Mouse (Mus musculus) CH12.LX (cell line): Measurements from ENCODE around the gene Bcl2l11. TPM values are rescaled to one million over a fixed set of nuclear protein-coding genes. Genes with fewer than 3 reads are reported as not detected.

Experiments
- DNase-seq: peaks from one replicate; pipeline ENCODE4 v3.0.0-alpha.2; 2013; ENCODE audit errors: extremely low read depth
- H3K27ac ChIP-seq: 2 replicates; pipeline ENCODE4 v1.5.1; 2012; ENCODE audit warnings: low read depth, mild to moderate bottlenecking, control low read depth, moderate library complexity; ENCODE audit not compliant: insufficient read depth
- H3K27me3 ChIP-seq: replicated peaks from 2 replicates; pipeline ENCODE3; 2012; ENCODE audit warnings: inconsistent platforms
- H3K36me3 ChIP-seq, 2 experiments: replicated peaks in 1 of 2; 2 replicates each; pipeline versions ENCODE3 to v1.6.1; 2012; ENCODE audit warnings: inconsistent platforms in 1 of 2, low read length in 1 of 2, mild to moderate bottlenecking in 1 of 2, mixed read lengths in 1 of 2, moderate library complexity in 1 of 2; ENCODE audit not compliant: control insufficient read depth in 1 of 2, insufficient read depth in 1 of 2
- H3K4me1 ChIP-seq, 2 experiments: 2 replicates each; pipeline ENCODE4 v1.6.1; 2012; ENCODE audit warnings: inconsistent platforms in 1 of 2, moderate library complexity in 1 of 2; ENCODE audit not compliant: insufficient read depth in 2 of 2, control insufficient read depth in 1 of 2
- H3K4me2 ChIP-seq: 2 replicates; pipeline ENCODE4 v1.6.1; 2012; ENCODE audit warnings: low read depth, mild to moderate bottlenecking, control low read depth; ENCODE audit not compliant: poor library complexity, insufficient read depth, severe bottlenecking
- H3K4me3 ChIP-seq, 3 experiments: fragments of 150-350 bp in 1 of 3; sonication (generic) in 1 of 3; replicated peaks in 1 of 3; 2 replicates each; pipeline versions ENCODE3 to v1.5.1; 2011 to 2012; ENCODE audit warnings: low read depth in 2 of 3, low read length in 2 of 3, mild to moderate bottlenecking in 2 of 3, moderate library complexity in 2 of 3, control low read depth in 1 of 3, improper control_type of control experiment in 1 of 3, inconsistent platforms in 1 of 3, mixed read lengths in 1 of 3; ENCODE audit not compliant: poor library complexity in 1 of 3
- H3K79me2 ChIP-seq: replicated peaks from 2 replicates; pipeline ENCODE4 v1.6.1; 2012; ENCODE audit warnings: mild to moderate bottlenecking, moderate library complexity; ENCODE audit not compliant: control insufficient read depth, poor library complexity, insufficient read depth, severe bottlenecking; ENCODE audit errors: extremely low read depth
- H3K9ac ChIP-seq: 2 replicates; pipeline ENCODE4 v1.6.1; 2012; ENCODE audit warnings: low read depth, mild to moderate bottlenecking, control low read depth, moderate library complexity; ENCODE audit not compliant: insufficient read depth
- H3K9me3 ChIP-seq: replicated peaks from 2 replicates; pipeline ENCODE3; 2012; ENCODE audit warnings: low read length, inconsistent platforms, mixed read lengths
- BHLHE40 ChIP-seq: IDR thresholded peaks from 2 replicates; pipeline ENCODE4 v1.6.1; 2011; ENCODE audit warnings: mild to moderate bottlenecking, low read depth, low read length, improper control_type of control experiment
- CHD1 ChIP-seq: IDR thresholded peaks from 2 replicates; pipeline ENCODE4 v1.6.1; 2012; ENCODE audit warnings: low read depth, low read length, improper control_type of control experiment, inconsistent platforms
- CHD2 ChIP-seq: IDR thresholded peaks from 2 replicates; pipeline ENCODE4 v1.6.1; 2011; ENCODE audit warnings: low read length, improper control_type of control experiment
- CTCF ChIP-seq, 2 experiments: IDR thresholded peaks in 1 of 2; conservative IDR thresholded peaks in 1 of 2; 2 replicates each; pipeline ENCODE4 v1.5.1; 2011 to 2012; ENCODE audit warnings: low read depth in 2 of 2, low read length in 2 of 2, improper control_type of control experiment in 1 of 2, inconsistent platforms in 1 of 2, mild to moderate bottlenecking in 1 of 2, moderate library complexity in 1 of 2
- ELF1 ChIP-seq: IDR thresholded peaks from 2 replicates; pipeline ENCODE4 v1.6.1; 2014; ENCODE audit warnings: low read depth, mild to moderate bottlenecking, inconsistent platforms, low read length, improper control_type of control experiment
- ETS1 ChIP-seq: conservative IDR thresholded peaks from 2 replicates; pipeline ENCODE4 v1.6.1; 2012; ENCODE audit warnings: low read depth, mild to moderate bottlenecking, inconsistent platforms, low read length, improper control_type of control experiment, moderate library complexity
- GABPA ChIP-seq: IDR thresholded peaks from 2 replicates; pipeline ENCODE4 v1.6.1; 2012; ENCODE audit warnings: low read depth, low read length, improper control_type of control experiment, inconsistent platforms; ENCODE audit not compliant: insufficient replicate concordance
- IRF4 ChIP-seq: IDR thresholded peaks from 2 replicates; pipeline ENCODE4 v1.6.1; 2014; ENCODE audit warnings: low read depth, mild to moderate bottlenecking, inconsistent platforms, low read length, improper control_type of control experiment
- JUN ChIP-seq: IDR thresholded peaks from 2 replicates; pipeline ENCODE4 v1.6.1; 2011; ENCODE audit warnings: low read depth, mild to moderate bottlenecking, low read length, improper control_type of control experiment, moderate library complexity; ENCODE audit not compliant: insufficient read depth
- JUND ChIP-seq: conservative IDR thresholded peaks from 2 replicates; pipeline ENCODE4 v1.6.1; 2011; ENCODE audit warnings: low read depth, low read length, improper control_type of control experiment
- KAT2A ChIP-seq: IDR thresholded peaks from 2 replicates; pipeline ENCODE4 v1.6.1; 2012; ENCODE audit warnings: low read length, improper control_type of control experiment, inconsistent platforms; ENCODE audit not compliant: insufficient replicate concordance
- MAFK ChIP-seq: IDR thresholded peaks from 2 replicates; pipeline ENCODE4 v1.6.1; 2011; ENCODE audit warnings: low read length, improper control_type of control experiment; ENCODE audit not compliant: insufficient replicate concordance
- MAX ChIP-seq: IDR thresholded peaks from 2 replicates; pipeline ENCODE4 v1.6.1; 2011; ENCODE audit warnings: low read length, improper control_type of control experiment
- MAZ ChIP-seq: IDR thresholded peaks from 2 replicates; pipeline ENCODE4 v1.6.1; 2012; ENCODE audit warnings: low read depth, mild to moderate bottlenecking, inconsistent platforms, low read length, improper control_type of control experiment, moderate library complexity
- MEF2A ChIP-seq: IDR thresholded peaks from 2 replicates; pipeline ENCODE4 v1.6.1; 2014; ENCODE audit warnings: low read depth, mild to moderate bottlenecking, inconsistent platforms, low read length, improper control_type of control experiment, borderline replicate concordance
- MXI1 ChIP-seq: IDR thresholded peaks from 2 replicates; pipeline ENCODE4 v1.6.1; 2011; ENCODE audit warnings: mild to moderate bottlenecking, low read depth, low read length, improper control_type of control experiment
- MYC ChIP-seq: IDR thresholded peaks from 2 replicates; pipeline ENCODE4 v1.6.1; 2011; ENCODE audit warnings: low read depth, mild to moderate bottlenecking, improper control_type of control experiment, low read length
- NRF1 ChIP-seq: IDR thresholded peaks from 2 replicates; pipeline ENCODE4 v1.6.1; 2014; ENCODE audit warnings: low read depth, mild to moderate bottlenecking, inconsistent platforms, low read length, improper control_type of control experiment, moderate library complexity
- PAX5 ChIP-seq: IDR thresholded peaks from 2 replicates; pipeline ENCODE4 v1.6.1; 2012; ENCODE audit warnings: low read length, inconsistent platforms, mixed read lengths
- POLR2AphosphoS2 ChIP-seq: IDR thresholded peaks from 2 replicates; pipeline ENCODE4 v1.6.1; 2011; ENCODE audit warnings: low read depth, low read length, improper control_type of control experiment
- RCOR1 ChIP-seq: conservative IDR thresholded peaks from 2 replicates; pipeline ENCODE4 v1.6.1; 2012; ENCODE audit warnings: low read depth, mild to moderate bottlenecking, inconsistent platforms, low read length, improper control_type of control experiment
- SMC3 ChIP-seq: IDR thresholded peaks from 2 replicates; pipeline ENCODE4 v1.6.1; 2011; ENCODE audit warnings: low read depth, low read length, improper control_type of control experiment
- TBP ChIP-seq: conservative IDR thresholded peaks from 2 replicates; pipeline ENCODE4 v1.6.1; 2011; ENCODE audit warnings: low read depth, low read length, improper control_type of control experiment
- TCF12 ChIP-seq: IDR thresholded peaks from 2 replicates; pipeline ENCODE4 v1.6.1; 2014; ENCODE audit warnings: low read depth, mild to moderate bottlenecking, inconsistent platforms, low read length, improper control_type of control experiment
- UBTF ChIP-seq: IDR thresholded peaks from 2 replicates; pipeline ENCODE4 v1.6.1; 2012; ENCODE audit warnings: low read depth, mild to moderate bottlenecking, inconsistent platforms, low read length, improper control_type of control experiment, moderate library complexity
- USF2 ChIP-seq: conservative IDR thresholded peaks from 2 replicates; pipeline ENCODE4 v1.6.1; 2011; ENCODE audit warnings: low read depth, low read length, improper control_type of control experiment
- ZC3H11A ChIP-seq: IDR thresholded peaks from 2 replicates; pipeline ENCODE4 v1.6.1; 2012; ENCODE audit warnings: low read depth, mild to moderate bottlenecking, inconsistent platforms, low read length, improper control_type of control experiment
- ZKSCAN1 ChIP-seq: IDR thresholded peaks from 2 replicates; pipeline ENCODE4 v1.6.1; 2012; ENCODE audit warnings: low read depth, inconsistent platforms, low read length, improper control_type of control experiment, borderline replicate concordance
- ZNF384 ChIP-seq: IDR thresholded peaks from 2 replicates; pipeline ENCODE4 v1.6.1; 2012; ENCODE audit warnings: low read depth, low read length, improper control_type of control experiment, inconsistent platforms
- dilution Hi-C: fragments of 300-500 bp; cut with MboI; formaldehyde crosslinking; loops from 2 replicates; pipeline ENCODE4 v1.14.3; 2020; ENCODE audit warnings: low sequenced_read_pairs; ENCODE audit not compliant: extremely low pct_unique_long_range_greater_than_20kb, extremely low pct_ligation_motif_present
- in situ Hi-C: fragments of 300-500 bp; cut with MboI; formaldehyde crosslinking; loops from 3 replicates; pipeline ENCODE4 v1.14.3; 2019; ENCODE audit warnings: low sequenced_read_pairs, low pct_ligation_motif_present, low pct_unique_long_range_greater_than_20kb, mixed read lengths
- polyA plus RNA-seq: library from polyadenylated mRNA; unstranded; fragments of >175 nt; gene quantifications from 2 replicates; pipeline ENCODE4 v1.2.1, GENCODE M21; 2012; ENCODE audit warnings: low read depth; ENCODE audit not compliant: insufficient read length
- total RNA-seq, 2 experiments: library from RNA; depleted of rRNA; stranded (reverse); fragments of 300-350 nt in 1 of 2; fragments of >200 nt in 1 of 2; gene quantifications; 2 replicates each; pipeline ENCODE4 v1.2.3; 2012 to 2014

Gene Bcl2l11
- total and polyA plus RNA-seq, 3 experiments = 7.8 to 24.6 (median 11.6) TPM

DNA sequence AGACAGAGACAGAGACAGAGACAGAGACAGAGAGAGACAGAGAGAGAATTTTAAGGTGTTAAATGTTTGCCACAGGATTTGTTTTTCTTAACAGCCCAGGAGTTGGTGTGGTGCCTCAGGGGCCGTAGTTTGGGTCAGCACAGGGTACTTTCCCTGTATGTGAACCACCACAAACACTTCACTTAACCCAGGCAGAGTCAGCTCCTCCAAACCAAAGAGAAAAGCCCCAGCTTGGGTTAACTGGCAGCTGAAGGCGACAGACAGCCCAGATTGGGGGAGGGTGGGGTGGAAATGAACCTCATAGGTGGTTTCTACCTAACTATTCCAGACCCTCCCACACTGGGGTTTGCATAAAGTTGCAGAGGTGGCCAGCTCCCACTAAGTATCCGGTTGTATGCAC lies 71.5 kb downstream of the Bcl2l11 start:
- dilution Hi-C loops = no loop called here
- Histone ChIP-seq H3K27ac (no peak overlapping the region), H3K4me2 (0 out of 2 replicates have a peak overlapping the region, but pooled peaks have one; percentile 11), H3K36me3 (no peaks in the 10 kb centered on the region), H3K27me3 (peaks cover 4% of the 10 kb centered on the region), H3K79me2 (no peaks in the 10 kb centered on the region), H3K9ac (no peak overlapping the region), H3K9me3 (no peaks in the 10 kb centered on the region), H3K4me1 (peaks cover 9 to 43% of the 10 kb centered on the region in 2 experiments; a peak in 3 of 4 replicates), H3K4me3 (no peak overlapping the region)
- in situ Hi-C loops = no loop called here
- TF ChIP-seq TBP = no peak
- no peak for TF ChIP-seq CHD2
- peak; percentile 36; the same call in 1 of the 2 replicates for TF ChIP-seq MEF2A
- no peak; the same call in 1 of the 2 replicates for TF ChIP-seq IRF4
- peak; percentile 43; the same call in 1 of the 2 replicates for TF ChIP-seq ETS1
- TF ChIP-seq ELF1 = no peak
- no peak for TF ChIP-seq ZC3H11A
- TF ChIP-seq MYC = no peak
- TF ChIP-seq MXI1 = 0 out of 2 replicates have a peak, but pooled peaks have one; percentile 6
- TF ChIP-seq MAFK = no peak
- no peak for TF ChIP-seq BHLHE40
- peak; percentile 67; the same call in 1 of the 2 replicates for TF ChIP-seq TCF12
- no peak for TF ChIP-seq JUN
- no peak for TF ChIP-seq USF2
- no peak for TF ChIP-seq ZKSCAN1
- no peak for TF ChIP-seq ZNF384
- 0 out of 2 replicates have a peak, but pooled peaks have one; percentile 26 for TF ChIP-seq MAZ
- TF ChIP-seq JUND = no peak
- DNase-seq = peak; percentile 56

DNA sequence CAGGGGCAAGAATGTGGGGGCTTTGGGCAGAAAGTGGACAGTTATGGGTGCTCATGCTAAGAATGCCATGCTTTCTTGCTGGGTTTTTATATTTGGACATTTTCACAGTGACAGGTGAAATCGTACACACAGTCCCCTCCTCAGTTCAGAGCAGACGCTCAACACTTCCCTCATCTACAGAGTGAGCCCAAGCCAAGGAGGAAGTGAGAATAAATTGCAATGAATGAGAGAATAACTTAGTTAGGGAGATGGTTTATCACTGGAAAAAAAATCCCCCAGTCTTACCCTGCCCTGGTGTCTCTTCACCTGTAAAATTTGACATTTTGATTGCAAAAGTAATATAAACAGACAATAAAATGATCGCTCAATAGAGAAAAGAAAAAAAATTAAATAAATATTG lies 77.3 kb downstream of the Bcl2l11 start:
- in situ Hi-C loops = no loop called here
- DNase-seq = peak; percentile 54
- Histone ChIP-seq H3K79me2 (no peaks in the 10 kb centered on the region), H3K27ac (no peak overlapping the region), H3K36me3 (no peaks in the 10 kb centered on the region), H3K4me3 (no peak overlapping the region), H3K4me2 (peak overlapping the region; percentile 55), H3K9me3 (no peaks in the 10 kb centered on the region), H3K27me3 (peaks cover 6% of the 10 kb centered on the region), H3K4me1 (peaks cover 10 to 53% of the 10 kb centered on the region in 2 experiments), H3K9ac (no peak overlapping the region)
- dilution Hi-C loops = no loop called here
- TF ChIP-seq JUN = no peak
- peak; percentile 84 for TF ChIP-seq IRF4
- TF ChIP-seq JUND = no peak
- TF ChIP-seq ZNF384 = 0 out of 2 replicates have a peak, but pooled peaks have one; percentile 33
- no peak for TF ChIP-seq MEF2A
- TF ChIP-seq SMC3 = no peak; the same call in 1 of the 2 replicates
- TF ChIP-seq TBP = no peak
- no peak for TF ChIP-seq MAZ
- no peak for TF ChIP-seq POLR2AphosphoS2
- TF ChIP-seq RCOR1 = no peak
- no peak for TF ChIP-seq CTCF (conservative IDR thresholded peaks at IDR 0.05 in 1 of 2, IDR thresholded peaks at IDR 0.05 in 1 of 2; ENCODE audit: low read depth in 2 of 2, low read length in 2 of 2)
- no peak for TF ChIP-seq UBTF
- TF ChIP-seq GABPA = no peak
- no peak for TF ChIP-seq PAX5
- TF ChIP-seq MXI1 = 0 out of 2 replicates have a peak, but pooled peaks have one; percentile 29
- 0 out of 2 replicates have a peak, but pooled peaks have one; percentile 33 for TF ChIP-seq CHD2
- TF ChIP-seq KAT2A = no peak
- 0 out of 2 replicates have a peak, but pooled peaks have one; percentile 29 for TF ChIP-seq MAX
- TF ChIP-seq TCF12 = peak; percentile 19; the same call in 1 of the 2 replicates
- TF ChIP-seq CHD1 = no peak
- no peak for TF ChIP-seq BHLHE40
- no peak for TF ChIP-seq NRF1
- TF ChIP-seq MAFK = no peak
